Comparison of ENCODE assay signal across 18 mouse cellular contexts in the genomic region with DNA sequence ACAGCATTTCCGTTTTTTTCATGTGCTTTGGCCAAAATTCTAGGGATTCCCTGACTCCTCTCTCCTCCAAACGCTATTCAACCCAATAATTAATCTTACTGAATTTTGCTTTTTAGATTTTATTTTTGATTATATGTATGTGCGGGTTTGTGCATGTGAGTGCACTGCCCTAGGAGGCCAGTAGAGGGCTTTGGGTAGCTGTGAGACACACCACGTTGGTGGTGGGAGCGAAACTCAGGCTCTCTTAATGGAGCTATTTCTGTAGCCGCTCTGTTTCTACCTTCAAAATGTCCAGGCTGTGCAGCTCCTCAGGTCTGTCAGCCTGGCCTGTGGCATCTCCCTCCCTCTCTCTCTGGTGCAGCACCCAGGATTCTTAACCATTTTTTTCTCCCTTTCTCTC. TPM values are rescaled to one million over a fixed set of nuclear protein-coding genes. Genes with fewer than 3 reads are reported as not detected.
DNase-seq lines count a peak whose midpoint lies in the region; ATAC-seq and TF ChIP-seq lines count a peak whose summit lies in the region.
"Had no signal": no experiment of that assay in that cellular context is flagged by ENCODE, and none has a peak within 500 bp of the region (broad histone marks: within the 10 kb centered on the region; RNA-seq: fewer than 3 reads in every experiment).

No protein-coding gene starts in this region.

- intact Hi-C loops in gastrocnemius, adult 2 months (cut with DNase I), result loop anchor here (5.0 kb wide), 1 partner anchor 48 kb away; the partner anchor contains the start of gene Wipf1

- no peak for TF ChIP-seq POLR2A in lung, adult 2 months (IDR thresholded peaks at IDR 0.05; ENCODE audit: borderline replicate concordance, extremely low read depth, low read depth, low read length)
- no peak for TF ChIP-seq POLR2A in CH12.LX (IDR thresholded peaks at IDR 0.05; ENCODE audit: low read depth, low read length)
- no peak for TF ChIP-seq POLR2A in bone marrow, adult 2 months (IDR thresholded peaks at IDR 0.05; ENCODE audit: borderline replicate concordance, control insufficient read depth, low read depth, low read length)

- no peak overlapping the region for H3K27ac ChIP-seq in gastrocnemius, adult 2 months
- H3K27ac ChIP-seq in CH12.LX (ENCODE audit: insufficient read depth, low read depth), result no peak overlapping the region
- H3K27ac ChIP-seq in bone marrow, adult 2 months (ENCODE audit: control insufficient read depth, insufficient read depth, low read depth, low read length, poor library complexity), result no peak overlapping the region
- H3K27ac ChIP-seq: embryonic facial prominence, embryonic 10.5 days; forebrain, embryonic 12.5 days; liver, embryonic 13.5 days had no signal

- no peak overlapping the region for H3K4me2 ChIP-seq in CH12.LX (ENCODE audit: insufficient read depth, low read depth, poor library complexity, severe bottlenecking)
- H3K4me2 ChIP-seq: forebrain, embryonic 12.5 days; liver, embryonic 13.5 days had no signal

- DNase-seq in gastrocnemius, adult 2 months, result peak; percentile 11
- DNase-seq in gastrocnemius, postnatal 4 days (ENCODE audit: low spot score in 2 of 2), result no peak
- no peak for DNase-seq in lung, adult 2 months
- no peak for DNase-seq in lung, postnatal 14 days
- DNase-seq in CH12.LX (ENCODE audit: extremely low read depth), result no peak
- no peak for DNase-seq in spleen, adult 12 weeks (ENCODE audit: low spot score)
- DNase-seq: adrenal gland, postnatal 14 days; cerebellum, adult 18-20 months; gastrocnemius, postnatal 10 days; kidney, adult 11 months; liver, embryonic 13.5 days; lung, postnatal 4 days had no signal

- WGBS in lung, adult 2 months, result 97% methylated on average over 6 of the region's 6 CpGs
- 83% methylated on average over 6 of the region's 6 CpGs for WGBS in bone marrow, adult 2 months

- TF ChIP-seq RAD21 in CH12.LX (IDR thresholded peaks at IDR 0.05; ENCODE audit: low read depth, low read length), result no peak

- H3K9me3 ChIP-seq in CH12.LX (replicated peaks; ENCODE audit: low read length), result peaks cover 17% of the 10 kb centered on the region
- H3K9me3 ChIP-seq: forebrain, embryonic 12.5 days; liver, embryonic 13.5 days had no signal

- peaks cover 69% of the 10 kb centered on the region for H3K79me2 ChIP-seq in CH12.LX (replicated peaks; ENCODE audit: control insufficient read depth, extremely low read depth, insufficient read depth, poor library complexity, severe bottlenecking)

- no peaks in the 10 kb centered on the region for H3K4me1 ChIP-seq in lung, adult 2 months (ENCODE audit: control insufficient read depth, insufficient read depth, low read length)
- H3K4me1 ChIP-seq in CH12.LX (ENCODE audit: control insufficient read depth in 1 of 2, insufficient read depth in 2 of 2), result peaks cover 5 to 33% of the 10 kb centered on the region in 2 experiments; a peak in 3 of 4 replicates
- peaks cover 2% of the 10 kb centered on the region for H3K4me1 ChIP-seq in bone marrow, adult 2 months (ENCODE audit: control insufficient read depth, insufficient read depth, low read length)
- H3K4me1 ChIP-seq: forebrain, embryonic 12.5 days had no signal

- TF ChIP-seq EP300 in CH12.LX (IDR thresholded peaks at IDR 0.05; ENCODE audit: low read length), result no peak

- no peaks in the 10 kb centered on the region for H3K27me3 ChIP-seq in CH12.LX (replicated peaks)
- H3K27me3 ChIP-seq: forebrain, embryonic 12.5 days; liver, embryonic 13.5 days had no signal

- in situ Hi-C loops in CH12.LX (cut with MboI; ENCODE audit: low pct_ligation_motif_present, low pct_unique_long_range_greater_than_20kb, low sequenced_read_pairs), result no loop called here

- peaks cover 20 to 91% of the 10 kb centered on the region in 2 experiments for H3K36me3 ChIP-seq in CH12.LX (replicated peaks in 1 of 2; ENCODE audit: control insufficient read depth in 1 of 2, insufficient read depth in 1 of 2, low read length in 1 of 2)
- H3K36me3 ChIP-seq: forebrain, embryonic 12.5 days had no signal

- dilution Hi-C loops in CH12.LX (cut with MboI; ENCODE audit: extremely low pct_ligation_motif_present, extremely low pct_unique_long_range_greater_than_20kb, low sequenced_read_pairs), result no loop called here

- ATAC-seq in erythroid progenitor cell, adult 5-6 weeks (replicated peaks; ENCODE audit: low FRiP score, poor library complexity, severe bottlenecking), result no peak
- ATAC-seq: activated CD4-positive, CD25-positive, alpha-beta regulatory T cell, adult 4 months; hindbrain, embryonic 16.5 days had no signal

- no peak overlapping the region for H3K9ac ChIP-seq in CH12.LX (ENCODE audit: insufficient read depth, low read depth)
- H3K9ac ChIP-seq: forebrain, embryonic 12.5 days; liver, embryonic 13.5 days had no signal

- TF ChIP-seq CTCF in gastrocnemius, adult 2 months (IDR thresholded peaks at IDR 0.05), result peak; percentile 28; the same call in 1 of the 2 replicates
- TF ChIP-seq CTCF in lung, adult 2 months (IDR thresholded peaks at IDR 0.05; ENCODE audit: insufficient read depth, low read length), result peak; percentile 25; the same call in 1 of the 2 replicates
- TF ChIP-seq CTCF in CH12.LX (conservative IDR thresholded peaks at IDR 0.05 in 1 of 2, IDR thresholded peaks at IDR 0.05 in 1 of 2; ENCODE audit: low read depth in 2 of 2, low read length in 2 of 2), result peak; percentile 27 to 35; a peak in 2 of 4 replicates
- peak; percentile 25; the same call in 1 of the 2 replicates for TF ChIP-seq CTCF in bone marrow, adult 2 months (IDR thresholded peaks at IDR 0.05; ENCODE audit: control insufficient read depth, insufficient read depth, low read length)

- no peak overlapping the region for H3K4me3 ChIP-seq in gastrocnemius, adult 2 months
- H3K4me3 ChIP-seq in lung, adult 2 months (replicated peaks; ENCODE audit: extremely low read depth, low read depth, low read length), result no peak overlapping the region
- H3K4me3 ChIP-seq in CH12.LX (replicated peaks in 1 of 3; ENCODE audit: low read depth in 2 of 3, low read length in 2 of 3, poor library complexity in 1 of 3), result no peak overlapping the region
- H3K4me3 ChIP-seq in bone marrow, adult 2 months (replicated peaks; ENCODE audit: control insufficient read depth, low read depth, low read length), result no peak overlapping the region
- H3K4me3 ChIP-seq: embryonic facial prominence, embryonic 10.5 days; forebrain, embryonic 12.5 days; liver, embryonic 13.5 days had no signal

TF ChIP-seq in CH12.LX, 34 proteins besides CTCF, POLR2A, EP300 and RAD21:
- TF ChIP-seq SMC3 (IDR thresholded peaks at IDR 0.05; ENCODE audit: low read depth, low read length), result 0 out of 2 replicates have a peak, but pooled peaks have one; percentile 8
- no peak for TF ChIP-seq MEF2A (IDR thresholded peaks at IDR 0.05; ENCODE audit: borderline replicate concordance, low read depth, low read length)
- no peak for TF ChIP-seq ZNF384 (IDR thresholded peaks at IDR 0.05; ENCODE audit: low read depth, low read length)
- TF ChIP-seq MAZ (IDR thresholded peaks at IDR 0.05; ENCODE audit: low read depth, low read length), result no peak
- TF ChIP-seq IRF4 (IDR thresholded peaks at IDR 0.05; ENCODE audit: low read depth, low read length), result no peak

RNA-seq across cellular contexts. Expression of gene Wipf1, which starts 50.7 kb away (rescaled TPM):
- 10 to 100 TPM in 1 of 2 experiments, 1 to 10 TPM in 1; 7.0 to 11.7 TPM for total RNA-seq in gastrocnemius, adult 2 months (2021)
- total RNA-seq in gastrocnemius, postnatal 4 days (2021), result 10 to 100 TPM; 33.2 to 41.1 TPM
- 23.1 and 23.8 TPM in 2 replicates for polyA plus RNA-seq in lung, adult 2 months (2012; rRNA removed)
- 18.3 and 19.2 TPM in 2 replicates for total RNA-seq in CH12.LX (2012; rRNA removed)
- 18.8 and 21.8 TPM in 2 replicates for total RNA-seq in CH12.LX (2014; rRNA removed)
- 88.7 and 95.0 TPM in 2 replicates for polyA plus RNA-seq in CH12.LX (2012; ENCODE audit: insufficient read length, low read depth)
- 19.8 and 47.3 TPM in 2 replicates for polyA plus RNA-seq in bone marrow, adult 2 months (2011; ENCODE audit: insufficient read depth, insufficient read length, low replicate concordance, missing spikeins)
- 12.6 and 13.3 TPM in 2 replicates for total RNA-seq in erythroid progenitor cell, adult 5-6 weeks (2015; ENCODE audit: low replicate concordance)
- 3.6 and 3.7 TPM in 2 replicates for total RNA-seq in erythroid progenitor cell, adult 5-6 weeks (2017; ENCODE audit: low replicate concordance)
